Mouse (Mus musculus) megakaryocyte, embryonic 14.5 days (primary cell): ENCODE data around the gene Large1. TPM values are rescaled to one million over a fixed set of nuclear protein-coding genes. Genes with fewer than 3 reads are reported as not detected.

Experiments
- H3K27me3 ChIP-seq: replicated peaks from 2 replicates; pipeline ENCODE3; 2012; ENCODE audit warnings: inconsistent platforms
- H3K36me3 ChIP-seq: replicated peaks from 2 replicates; pipeline ENCODE3; 2012; ENCODE audit warnings: low read length, inconsistent platforms, mixed read lengths
- H3K4me1 ChIP-seq: 2 replicates; pipeline ENCODE4 v1.6.1; 2012; ENCODE audit warnings: inconsistent platforms
- H3K4me3 ChIP-seq: replicated peaks from 2 replicates; pipeline ENCODE3; 2012; ENCODE audit warnings: moderate library complexity, mild to moderate bottlenecking, inconsistent platforms
- H3K9me3 ChIP-seq: 2 replicates; pipeline ENCODE4 v1.6.1; 2012; ENCODE audit warnings: inconsistent platforms
- FLI1 ChIP-seq: IDR thresholded peaks from 2 replicates; pipeline ENCODE4 v1.6.1; 2012; ENCODE audit warnings: low read length, inconsistent platforms, mixed read lengths
- GATA1 ChIP-seq: IDR thresholded peaks from 3 replicates; pipeline ENCODE4 v1.6.1; 2012; ENCODE audit warnings: mixed read lengths, low read length, inconsistent platforms, borderline replicate concordance
- polyA plus RNA-seq: library from polyadenylated mRNA; stranded (reverse); fragments of >175 nt; gene quantifications from 2 replicates; pipeline ENCODE4 v1.2.3, GENCODE M21; 2012; ENCODE audit warnings: low replicate concordance; ENCODE audit not compliant: insufficient read depth

The Large1 gene
- polyA plus RNA-seq, 1 experiment: 0.07 TPM

DNA sequence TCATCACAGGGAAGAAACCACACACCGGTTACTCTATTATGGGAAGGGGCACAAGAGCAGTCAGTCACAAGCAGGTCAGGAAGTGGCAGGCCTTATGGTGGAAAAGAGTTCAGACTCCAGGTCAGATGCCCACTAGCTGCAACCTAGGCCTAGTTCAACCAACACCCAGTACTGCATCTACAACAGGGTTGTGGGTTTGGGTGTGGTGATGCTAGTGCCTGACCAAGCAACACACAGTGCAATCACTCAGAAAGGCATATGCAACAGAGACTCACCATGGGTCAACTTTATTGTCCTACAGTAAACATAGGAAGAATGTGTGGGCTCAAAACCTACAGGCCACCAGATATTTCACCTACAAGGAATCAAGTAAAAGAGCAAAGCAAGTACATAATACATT, 155.6 kb downstream of the Large1 start:
- Histone ChIP-seq H3K4me3 (no peak overlapping the region), H3K27me3 (no peaks in the 10 kb centered on the region), H3K9me3 (no peaks in the 10 kb centered on the region), H3K36me3 (no peaks in the 10 kb centered on the region), H3K4me1 (no peaks in the 10 kb centered on the region)
- TF ChIP-seq GATA1 (no peak), FLI1 (no peak)

DNA sequence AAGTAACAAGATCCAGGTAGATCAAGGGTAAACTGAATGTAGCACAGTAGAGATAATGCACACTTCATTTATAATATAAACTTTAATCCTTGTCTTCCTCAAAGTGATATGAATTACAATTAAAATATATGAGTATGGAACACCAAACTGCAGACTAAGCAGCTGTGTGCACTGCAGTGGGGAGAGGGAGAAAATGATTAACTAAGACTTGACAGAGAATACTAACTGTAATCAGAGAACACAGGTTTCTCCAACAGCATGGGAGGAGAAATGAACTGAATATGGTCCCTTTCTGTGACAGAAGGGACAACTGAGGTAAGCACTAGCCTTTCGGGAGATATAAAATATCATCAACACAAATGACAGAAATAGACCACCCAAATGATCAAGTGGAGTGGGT, 164.7 kb downstream of the Large1 start:
- H3K36me3 ChIP-seq: no peaks in the 10 kb centered on the region
- no peaks in the 10 kb centered on the region for H3K27me3 ChIP-seq
- TF ChIP-seq FLI1 (no peak), GATA1 (no peak)
- peaks cover 6% of the 10 kb centered on the region for H3K9me3 ChIP-seq
- no peak overlapping the region for H3K4me3 ChIP-seq
- H3K4me1 ChIP-seq: no peaks in the 10 kb centered on the region

DNA sequence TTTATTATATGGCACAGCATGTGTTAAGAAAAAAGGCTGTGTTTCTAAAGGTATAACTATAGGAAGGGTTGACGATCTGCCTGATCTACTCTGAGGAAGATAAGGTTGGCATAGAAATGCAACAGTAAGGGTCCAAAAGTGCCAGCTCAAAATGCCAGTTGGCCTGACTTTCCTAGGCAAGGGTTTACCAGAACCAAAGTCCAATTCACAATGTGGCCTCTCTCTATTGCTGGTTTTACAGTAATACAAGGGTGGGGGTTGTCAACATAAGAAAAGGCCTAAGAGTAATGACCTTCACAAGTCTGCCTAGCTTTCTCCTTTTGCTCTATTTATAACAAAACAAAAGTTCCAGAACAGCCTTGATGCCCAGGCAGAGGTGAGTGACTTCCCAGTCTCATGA, 166.0 kb downstream of the Large1 start:
- H3K4me1 ChIP-seq: no peaks in the 10 kb centered on the region
- no peaks in the 10 kb centered on the region for H3K27me3 ChIP-seq
- no peak for TF ChIP-seq FLI1
- no peak for TF ChIP-seq GATA1
- no peak overlapping the region for H3K4me3 ChIP-seq
- H3K36me3 ChIP-seq: no peaks in the 10 kb centered on the region
- peaks cover 6% of the 10 kb centered on the region for H3K9me3 ChIP-seq

DNA sequence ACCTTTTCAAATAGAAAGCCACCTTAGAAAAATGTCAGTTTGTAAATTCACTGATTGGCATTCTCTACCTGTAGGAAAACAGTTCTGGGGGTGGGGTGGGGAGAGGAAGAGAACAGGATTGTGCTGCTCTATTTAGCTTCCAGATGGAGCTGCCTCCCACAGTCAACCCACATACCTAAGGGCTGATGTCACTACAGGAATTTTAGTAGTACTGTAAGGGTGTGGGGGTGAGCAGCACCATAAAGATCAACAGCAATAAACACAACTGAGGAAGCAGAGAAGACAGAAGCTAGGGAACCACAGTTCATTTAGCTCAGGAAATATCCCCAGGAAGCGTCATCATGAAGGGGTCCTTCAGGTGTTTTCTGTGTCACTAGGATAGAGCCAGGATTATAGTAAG, 174.9 kb downstream of the Large1 start:
- Histone ChIP-seq H3K36me3 (no peaks in the 10 kb centered on the region), H3K9me3 (peaks cover 4% of the 10 kb centered on the region; the same call in 1 of the 2 replicates), H3K27me3 (no peaks in the 10 kb centered on the region), H3K4me3 (no peak overlapping the region), H3K4me1 (no peaks in the 10 kb centered on the region)
- TF ChIP-seq GATA1 (no peak), FLI1 (no peak)

DNA sequence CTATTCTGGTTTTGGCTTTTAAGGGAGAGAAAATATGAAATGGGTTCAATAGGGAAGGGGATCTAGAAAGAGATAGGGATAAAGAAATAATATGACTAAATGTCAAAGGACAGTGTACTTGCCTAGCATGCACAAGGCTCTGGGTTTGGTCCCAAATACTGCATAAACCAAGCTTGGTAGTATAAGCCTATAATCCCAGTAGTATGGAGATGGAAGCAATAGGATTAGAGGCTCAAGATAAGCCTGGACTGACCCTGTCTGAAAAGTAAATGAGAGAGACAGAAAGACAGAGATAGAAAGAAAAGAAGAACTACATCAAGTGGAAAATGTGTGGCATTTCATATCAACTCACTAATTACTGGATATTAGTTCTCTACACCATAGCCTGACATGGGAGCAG, 180.7 kb downstream of the Large1 start:
- H3K27me3 ChIP-seq: no peaks in the 10 kb centered on the region
- no peak for TF ChIP-seq FLI1
- TF ChIP-seq GATA1: no peak

DNA sequence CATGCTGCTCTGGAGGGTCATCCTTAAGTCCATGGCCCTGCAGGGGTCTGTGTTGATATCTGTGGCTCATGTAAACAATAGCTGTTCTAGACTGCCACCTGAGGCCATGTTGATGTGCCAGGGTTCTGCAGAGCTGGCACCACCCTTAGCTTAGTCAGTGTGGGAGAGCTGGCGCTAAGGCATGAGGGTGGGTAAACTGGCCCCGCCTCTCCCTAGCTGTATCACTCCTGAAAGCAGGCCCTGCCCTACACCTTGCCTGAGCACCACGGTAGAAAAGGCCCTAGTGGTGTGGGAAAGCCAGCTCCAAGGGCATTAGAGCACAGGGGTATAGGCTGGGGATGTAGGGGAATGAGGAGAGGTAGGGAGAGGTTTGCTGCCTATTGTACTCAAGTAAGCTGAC, 191.3 kb downstream of the Large1 start:
- H3K4me1 ChIP-seq: peaks cover 12% of the 10 kb centered on the region
- TF ChIP-seq FLI1 (no peak), GATA1 (no peak)

More for the DNA sequence above, 180.7 kb downstream of the Large1 start:
- Histone ChIP-seq H3K4me1 (no peaks in the 10 kb centered on the region), H3K9me3 (peaks cover 4% of the 10 kb centered on the region; the same call in 1 of the 2 replicates), H3K4me3 (no peak overlapping the region), H3K36me3 (no peaks in the 10 kb centered on the region)

DNA sequence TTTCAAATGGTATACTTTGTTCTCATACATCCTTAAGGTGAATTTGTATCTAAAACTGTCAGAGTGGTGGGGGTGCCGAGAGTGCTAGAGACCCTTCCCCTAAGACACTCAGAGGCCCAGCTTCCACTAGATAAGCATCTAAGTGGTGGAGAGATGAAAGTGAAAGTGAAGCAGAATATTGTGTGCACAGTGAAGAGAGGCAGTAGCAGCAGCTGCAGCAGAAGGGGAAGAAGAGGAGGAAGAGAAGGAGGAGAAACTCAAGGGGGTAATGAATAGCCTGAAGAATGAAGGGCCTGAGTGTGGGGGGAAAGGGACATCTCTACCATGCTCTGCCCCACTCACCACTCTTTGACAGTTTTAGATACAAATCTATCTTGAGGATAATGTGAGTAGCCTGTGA, 191.8 kb downstream of the Large1 start:
- Histone ChIP-seq H3K9me3 (no peaks in the 10 kb centered on the region), H3K36me3 (no peaks in the 10 kb centered on the region), H3K27me3 (no peaks in the 10 kb centered on the region), H3K4me3 (peak overlapping the region; percentile 14), H3K4me1 (peaks cover 12% of the 10 kb centered on the region)
- TF ChIP-seq GATA1 (no peak), FLI1 (no peak)

More for the DNA sequence above, 191.3 kb downstream of the Large1 start:
- Histone ChIP-seq H3K36me3 (no peaks in the 10 kb centered on the region), H3K4me3 (peak overlapping the region; percentile 0), H3K27me3 (no peaks in the 10 kb centered on the region), H3K9me3 (no peaks in the 10 kb centered on the region)

DNA sequence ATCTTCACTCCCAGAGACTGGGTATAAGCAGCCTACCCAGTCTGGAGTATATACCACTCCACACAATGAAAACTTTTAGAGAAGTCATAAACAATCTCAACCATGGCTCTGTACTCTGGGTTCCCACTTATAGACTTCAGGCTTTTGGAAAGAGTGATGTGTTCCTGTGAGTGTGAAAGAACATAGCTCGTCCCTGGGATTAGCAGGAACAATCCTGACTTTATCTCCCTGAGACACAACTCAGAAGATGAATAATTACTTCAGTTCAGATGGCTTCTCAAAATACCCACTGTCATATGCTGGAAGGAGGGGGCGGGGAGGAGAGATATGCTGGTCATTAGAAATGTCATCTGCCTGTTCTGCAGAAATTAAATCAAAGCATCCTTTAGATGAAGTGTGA, 192.4 kb downstream of the Large1 start:
- no peaks in the 10 kb centered on the region for H3K36me3 ChIP-seq
- no peak for TF ChIP-seq GATA1
- no peak for TF ChIP-seq FLI1
- no peaks in the 10 kb centered on the region for H3K27me3 ChIP-seq
- H3K9me3 ChIP-seq: no peaks in the 10 kb centered on the region
- H3K4me1 ChIP-seq: peaks cover 12% of the 10 kb centered on the region
- H3K4me3 ChIP-seq: no peak overlapping the region

DNA sequence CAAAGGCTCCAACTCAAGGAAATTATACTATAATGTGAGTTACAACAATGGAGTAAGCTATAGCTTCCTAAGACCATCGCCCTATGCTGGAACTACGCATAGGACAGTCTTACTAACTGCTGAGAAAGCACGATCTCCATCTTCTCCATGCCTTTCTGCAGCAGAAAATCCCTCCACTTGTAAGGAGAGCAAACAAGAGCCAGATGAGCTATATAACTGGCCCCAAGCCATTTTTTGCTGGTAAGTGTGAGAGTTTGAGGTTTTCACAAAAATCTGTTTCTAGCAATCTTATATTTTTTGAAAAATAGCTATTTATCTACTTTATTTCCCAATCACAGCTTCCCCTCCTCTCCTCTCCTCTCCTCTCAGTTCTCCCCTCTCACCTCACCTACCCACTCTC, 206.1 kb downstream of the Large1 start:
- TF ChIP-seq FLI1 (no peak), GATA1 (no peak)
- Histone ChIP-seq H3K36me3 (no peaks in the 10 kb centered on the region), H3K9me3 (no peaks in the 10 kb centered on the region), H3K4me1 (no peaks in the 10 kb centered on the region), H3K4me3 (no peak overlapping the region), H3K27me3 (no peaks in the 10 kb centered on the region)

DNA sequence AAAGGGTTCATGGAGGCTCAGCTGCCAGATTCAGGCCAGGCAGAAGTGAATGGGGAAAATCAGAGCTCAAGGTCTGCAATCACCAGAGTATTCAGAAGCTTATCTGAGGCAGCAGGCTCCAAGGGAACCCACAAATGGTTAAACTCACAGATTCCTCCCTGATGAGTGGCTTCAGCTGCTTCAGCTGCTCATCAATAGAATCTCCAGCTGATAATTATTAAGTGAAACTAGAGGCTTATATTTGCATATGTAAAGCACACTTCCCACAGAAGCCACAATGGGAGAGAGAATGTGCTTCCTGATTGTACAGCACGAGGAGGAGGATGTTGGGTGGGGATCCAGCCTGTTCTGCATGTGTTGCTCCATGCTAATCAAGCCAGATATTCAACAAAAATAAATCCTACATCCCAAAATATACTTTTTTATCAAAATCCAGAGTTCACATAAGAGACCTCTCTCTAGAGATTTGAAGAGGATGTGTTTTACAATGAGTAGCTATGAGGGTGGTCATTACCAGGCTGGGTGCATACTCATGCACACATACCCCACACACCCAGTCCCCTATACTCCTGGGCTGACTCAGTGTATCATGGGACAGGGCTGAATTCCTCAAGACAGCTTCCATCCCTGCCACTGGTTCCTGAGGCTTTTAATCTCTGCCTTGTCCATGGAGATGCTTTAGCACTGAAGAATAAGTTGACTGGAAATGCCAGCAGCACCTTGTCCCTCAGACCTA, 210.5 kb downstream of the Large1 start:
- TF ChIP-seq GATA1 (no peak), FLI1 (no peak)
- H3K36me3 ChIP-seq: no peaks in the 10 kb centered on the region

DNA sequence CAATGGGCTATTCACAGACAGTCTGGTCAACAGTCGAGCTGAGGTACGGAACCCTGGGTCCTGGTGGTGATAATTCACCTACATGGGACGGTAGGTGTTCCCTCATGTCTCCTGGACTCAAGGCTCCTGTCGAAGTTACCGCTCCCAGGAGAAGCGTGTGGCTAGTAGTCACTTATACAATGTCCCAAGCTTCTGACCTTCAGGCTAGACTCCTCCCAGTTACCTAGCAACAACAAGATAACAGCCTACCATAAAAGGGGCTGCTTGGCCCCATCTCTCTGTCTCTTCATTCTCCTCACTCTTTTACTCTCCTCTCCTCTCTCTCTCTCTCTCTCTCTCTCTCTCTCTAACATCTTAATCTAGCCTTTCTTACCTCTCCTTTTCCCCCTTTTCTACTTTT, 217.9 kb downstream of the Large1 start:
- no peaks in the 10 kb centered on the region for H3K4me1 ChIP-seq
- no peaks in the 10 kb centered on the region for H3K27me3 ChIP-seq
- no peaks in the 10 kb centered on the region for H3K36me3 ChIP-seq
- no peaks in the 10 kb centered on the region for H3K9me3 ChIP-seq
- TF ChIP-seq GATA1 (no peak), FLI1 (no peak)
- no peak overlapping the region for H3K4me3 ChIP-seq

More for the DNA sequence above, 210.5 kb downstream of the Large1 start:
- Histone ChIP-seq H3K27me3 (no peaks in the 10 kb centered on the region), H3K9me3 (no peaks in the 10 kb centered on the region), H3K4me3 (no peak overlapping the region), H3K4me1 (no peaks in the 10 kb centered on the region)
